Mouse (Mus musculus): ENCODE measurements at regions not wholly inside any gene's neighbourhood (a gene's known extent, or its start where the extent isn't known, plus 50 kb on each side); places are given as distances from the start of the nearest gene placed in this dataset.
A peak's percentile ranks its signal among the peaks of the same experiment; 100 is the strongest.

DNA sequence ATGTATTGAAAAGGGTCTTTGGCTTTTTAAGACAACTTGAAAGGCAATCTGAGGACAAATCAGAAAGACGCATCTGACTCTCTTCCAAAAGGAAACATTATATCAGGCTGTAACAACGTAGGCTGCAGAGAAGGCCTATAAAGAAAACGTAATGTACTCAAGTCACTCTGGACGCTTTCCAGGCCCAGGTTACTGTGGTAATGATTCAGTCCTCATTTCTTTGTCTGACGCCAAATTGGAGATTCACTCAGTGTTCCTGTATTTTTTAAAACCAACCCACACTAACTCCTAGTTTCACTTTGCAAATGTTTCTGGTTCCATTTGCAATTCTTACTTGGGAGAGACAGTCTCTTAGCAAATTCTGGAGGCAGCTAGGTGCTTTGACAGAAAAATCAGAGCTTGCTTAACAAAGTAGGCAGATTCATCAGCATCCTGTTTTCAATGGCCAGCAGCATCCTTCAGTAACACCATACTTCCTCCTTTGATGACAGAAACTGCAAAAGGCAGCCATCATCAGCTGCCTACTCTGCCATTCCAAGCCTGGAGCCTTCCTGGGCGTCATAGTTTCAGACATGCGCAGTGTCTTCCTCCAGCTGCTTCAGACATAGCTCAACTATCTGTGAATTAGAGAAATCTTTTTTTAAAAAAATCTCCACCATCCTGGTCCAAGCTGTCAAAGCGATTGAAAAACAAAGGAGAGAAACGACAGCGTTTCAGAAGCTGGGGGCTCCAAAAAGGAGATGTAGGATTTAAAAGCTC lies 111.3 kb upstream of the Plcz1 start:
- Histone ChIP-seq H3K27ac (no peak overlapping the region), H3K36me3 (replicated peaks) (no peaks in the 10 kb centered on the region), H3K9me3 (no peaks in the 10 kb centered on the region), H3K9ac (no peak overlapping the region), H3K4me1 (0 out of 2 replicates have a peak, but pooled peaks cover 3% of the 10 kb centered on the region), H3K4me3 (no peak overlapping the region), H3K4me2 (no peak overlapping the region), H3K27me3 (replicated peaks) (no peaks in the 10 kb centered on the region)
- WGBS: 71% methylated on average over 10 of the region's 10 CpGs
- no peak for ATAC-seq (replicated peaks)

DNA sequence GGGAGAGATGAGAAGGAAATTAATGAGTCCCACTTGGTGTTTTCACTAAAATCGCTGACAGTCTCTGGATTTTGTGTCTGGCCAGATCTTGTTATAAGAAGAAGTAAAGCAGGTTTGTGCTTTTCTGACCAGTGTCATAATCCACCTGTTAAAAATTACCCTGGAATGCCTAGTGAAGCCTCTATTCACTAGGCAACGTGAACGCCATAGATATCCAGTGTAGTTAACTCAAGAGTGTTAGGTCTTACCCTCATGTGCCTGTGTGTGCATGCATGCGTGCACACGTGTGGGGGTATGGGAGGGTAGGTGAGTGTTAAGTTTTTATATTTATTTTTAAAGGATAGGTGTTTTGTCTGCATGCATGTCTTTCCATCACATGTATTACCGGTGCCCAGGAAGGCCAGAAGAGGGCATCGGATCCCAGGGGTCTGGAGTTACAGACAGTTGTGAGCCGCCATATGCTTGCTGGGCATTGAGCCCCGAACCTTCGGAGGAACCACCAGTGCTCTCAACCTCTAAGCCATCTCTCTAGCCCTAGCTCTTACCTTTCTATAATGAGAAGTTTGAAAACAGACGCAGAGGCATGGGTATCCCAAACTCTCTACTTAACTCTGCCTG lies 107.5 kb upstream of the Plcz1 start:
- no peak for ATAC-seq (replicated peaks)
- WGBS: 90% methylated on average over 11 of the region's 11 CpGs
- Histone ChIP-seq H3K9me3 (no peaks in the 10 kb centered on the region), H3K4me3 (no peak overlapping the region), H3K4me2 (no peak overlapping the region), H3K27me3 (replicated peaks) (no peaks in the 10 kb centered on the region), H3K36me3 (replicated peaks) (no peaks in the 10 kb centered on the region), H3K4me1 (0 out of 2 replicates have a peak, but pooled peaks cover 3% of the 10 kb centered on the region), H3K27ac (no peak overlapping the region), H3K9ac (no peak overlapping the region)

DNA sequence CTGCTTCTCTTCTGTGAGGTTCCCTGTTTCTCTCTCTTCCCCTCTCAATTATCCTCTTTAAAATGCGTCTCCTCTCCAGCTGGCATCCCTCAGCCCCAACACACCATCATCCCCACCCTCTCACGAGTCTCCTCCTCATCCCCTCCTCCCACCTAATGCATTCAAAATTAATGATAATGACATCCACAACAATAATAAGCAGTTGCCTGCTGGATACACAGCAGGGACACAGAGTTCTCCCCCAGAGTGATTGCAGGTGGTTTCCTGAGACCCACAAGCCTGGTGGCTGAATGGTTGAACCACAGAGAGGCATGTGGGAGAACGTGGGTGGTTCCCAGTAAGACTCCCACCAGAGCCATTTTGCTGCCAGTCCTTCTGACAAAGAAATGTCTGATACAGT lies 106.9 kb upstream of the Plcz1 start:
- no peak overlapping the region for H3K4me2 ChIP-seq
- H3K9ac ChIP-seq: no peak overlapping the region
- no peaks in the 10 kb centered on the region for H3K9me3 ChIP-seq
- ATAC-seq (replicated peaks): no peak
- no peaks in the 10 kb centered on the region for H3K36me3 ChIP-seq (replicated peaks)
- H3K27me3 ChIP-seq (replicated peaks): no peaks in the 10 kb centered on the region
- no peak overlapping the region for H3K27ac ChIP-seq
- WGBS: 27% methylated on average over 3 of the region's 3 CpGs
- 0 out of 2 replicates have a peak, but pooled peaks cover 3% of the 10 kb centered on the region for H3K4me1 ChIP-seq
- H3K4me3 ChIP-seq: no peak overlapping the region

DNA sequence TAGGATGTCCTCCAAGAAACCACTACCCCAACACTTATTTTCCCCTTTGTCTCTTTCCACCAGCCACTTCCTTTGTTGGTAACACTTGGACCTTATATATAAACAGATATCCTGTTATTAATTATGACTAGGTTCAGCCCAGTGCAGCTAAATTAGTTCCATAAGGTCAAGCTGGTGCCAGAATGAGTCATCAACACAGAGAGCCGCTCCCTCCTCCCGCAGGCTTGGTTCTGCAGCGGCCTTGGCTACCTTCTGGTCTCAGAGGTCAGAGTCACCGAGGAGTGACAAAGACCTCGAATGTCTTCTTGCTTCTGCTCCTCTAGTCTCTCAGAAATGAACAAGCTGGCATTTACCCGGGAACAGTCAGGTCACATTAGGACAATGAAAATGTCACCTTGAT lies 106.5 kb upstream of the Plcz1 start:
- Histone ChIP-seq H3K9me3 (no peaks in the 10 kb centered on the region), H3K27ac (no peak overlapping the region), H3K4me2 (no peak overlapping the region), H3K4me1 (0 out of 2 replicates have a peak, but pooled peaks cover 3% of the 10 kb centered on the region), H3K36me3 (replicated peaks) (no peaks in the 10 kb centered on the region), H3K27me3 (replicated peaks) (no peaks in the 10 kb centered on the region), H3K9ac (no peak overlapping the region), H3K4me3 (no peak overlapping the region)
- no peak for ATAC-seq (replicated peaks)
- WGBS: 66% methylated on average over 6 of the region's 6 CpGs

DNA sequence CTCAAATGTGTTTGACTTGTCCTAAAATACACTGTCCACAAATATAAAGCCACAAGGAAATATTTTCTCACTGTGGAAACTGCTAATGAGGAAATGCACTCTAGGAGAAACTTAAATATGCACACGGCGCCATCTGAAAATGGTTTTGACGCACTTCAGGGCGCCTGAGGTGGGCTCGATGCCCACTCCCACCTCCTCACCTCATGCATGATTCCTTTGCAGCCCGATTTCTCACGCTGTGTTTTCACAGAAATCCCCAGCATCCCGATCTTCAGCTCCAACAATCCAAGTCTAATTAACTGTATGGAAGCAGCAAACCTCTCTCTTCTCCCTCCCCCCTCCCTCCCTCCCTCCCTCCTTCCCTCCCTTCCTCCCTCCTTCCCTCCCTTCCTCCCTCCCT lies 92.5 kb upstream of the Plcz1 start:
- no peak for ATAC-seq (replicated peaks)
- Histone ChIP-seq H3K9ac (no peak overlapping the region), H3K27ac (no peak overlapping the region), H3K36me3 (replicated peaks) (no peaks in the 10 kb centered on the region), H3K4me1 (no peaks in the 10 kb centered on the region), H3K4me3 (no peak overlapping the region), H3K27me3 (replicated peaks) (no peaks in the 10 kb centered on the region), H3K9me3 (no peaks in the 10 kb centered on the region), H3K4me2 (no peak overlapping the region)
- WGBS: 70% methylated on average over 8 of the region's 8 CpGs

DNA sequence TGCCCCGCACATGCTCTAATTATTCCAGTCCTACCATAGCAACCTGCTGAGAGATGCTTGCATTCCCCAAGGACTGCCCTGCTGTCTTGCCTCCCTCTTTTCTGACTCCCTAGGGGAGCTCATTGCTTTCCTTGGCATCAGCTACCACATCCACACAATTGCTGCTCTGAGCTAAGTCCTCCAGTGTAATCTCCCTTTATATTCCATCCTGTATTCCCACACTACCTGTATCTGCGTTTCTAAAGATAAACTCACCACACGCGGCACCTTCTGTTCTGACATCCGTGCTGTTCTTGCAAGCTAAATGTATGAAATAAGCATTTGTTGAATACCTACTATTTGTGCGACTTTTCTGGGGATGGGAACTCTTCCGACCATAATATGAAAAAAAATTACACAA lies 85.4 kb upstream of the Plcz1 start:
- no peak overlapping the region for H3K4me2 ChIP-seq
- no peaks in the 10 kb centered on the region for H3K27me3 ChIP-seq (replicated peaks)
- H3K36me3 ChIP-seq (replicated peaks): no peaks in the 10 kb centered on the region
- no peaks in the 10 kb centered on the region for H3K9me3 ChIP-seq
- no peak overlapping the region for H3K27ac ChIP-seq
- H3K4me1 ChIP-seq: no peaks in the 10 kb centered on the region
- ATAC-seq (replicated peaks): no peak
- 85% methylated on average over 7 of the region's 7 CpGs for WGBS
- H3K9ac ChIP-seq: no peak overlapping the region
- H3K4me3 ChIP-seq: no peak overlapping the region

DNA sequence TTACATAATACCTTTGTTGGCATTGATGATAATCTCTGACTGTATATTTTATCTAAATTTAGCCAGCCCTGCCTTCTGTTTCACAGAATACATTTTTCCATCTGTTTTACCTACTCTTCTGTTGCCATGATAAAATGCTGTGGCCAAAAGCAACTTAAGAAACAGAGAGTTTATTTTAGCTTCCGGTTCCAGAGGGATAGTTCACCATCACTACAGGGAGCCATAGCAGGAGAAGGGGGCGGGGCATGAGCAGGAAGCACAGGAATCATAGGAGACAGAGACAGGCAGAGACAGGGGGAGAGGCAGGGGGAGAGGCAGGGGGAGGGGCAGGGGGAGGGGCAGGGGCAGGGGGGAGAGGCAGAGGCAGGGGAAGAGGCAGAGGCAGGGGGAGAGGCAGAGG lies 72.8 kb upstream of the Plcz1 start:
- Histone ChIP-seq H3K27ac (no peak overlapping the region), H3K9me3 (no peaks in the 10 kb centered on the region), H3K4me2 (no peak overlapping the region), H3K27me3 (replicated peaks) (no peaks in the 10 kb centered on the region), H3K4me1 (no peaks in the 10 kb centered on the region), H3K9ac (no peak overlapping the region), H3K4me3 (no peak overlapping the region), H3K36me3 (replicated peaks) (no peaks in the 10 kb centered on the region)
- ATAC-seq (replicated peaks): no peak
- WGBS: 96% methylated on average over 2 of the region's 2 CpGs

DNA sequence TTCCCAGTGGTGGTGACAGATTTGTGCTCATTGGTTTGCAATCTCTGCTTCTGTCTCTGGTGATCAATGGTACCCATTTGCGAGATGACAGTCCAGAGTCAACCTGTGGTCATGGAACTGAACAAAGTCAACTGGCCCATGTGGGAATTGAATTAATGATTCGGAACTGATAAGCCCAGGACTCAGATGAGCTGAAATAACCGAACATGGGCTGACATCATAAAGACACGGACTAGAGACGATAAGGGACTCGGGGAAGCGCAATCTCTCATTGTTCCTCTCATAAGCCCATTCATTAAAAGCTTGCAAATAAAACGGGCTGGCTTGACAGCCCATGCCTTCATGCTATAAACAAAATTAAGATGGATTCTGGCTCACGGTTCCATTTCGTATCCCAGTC lies 70.8 kb upstream of the Plcz1 start:
- WGBS: 86% methylated on average over 10 of the region's 10 CpGs
- no peaks in the 10 kb centered on the region for H3K36me3 ChIP-seq (replicated peaks)
- ATAC-seq (replicated peaks): no peak
- H3K4me3 ChIP-seq: no peak overlapping the region
- no peak overlapping the region for H3K4me2 ChIP-seq
- no peak overlapping the region for H3K27ac ChIP-seq
- no peaks in the 10 kb centered on the region for H3K27me3 ChIP-seq (replicated peaks)
- H3K9me3 ChIP-seq: no peaks in the 10 kb centered on the region
- no peaks in the 10 kb centered on the region for H3K4me1 ChIP-seq
- no peak overlapping the region for H3K9ac ChIP-seq

DNA sequence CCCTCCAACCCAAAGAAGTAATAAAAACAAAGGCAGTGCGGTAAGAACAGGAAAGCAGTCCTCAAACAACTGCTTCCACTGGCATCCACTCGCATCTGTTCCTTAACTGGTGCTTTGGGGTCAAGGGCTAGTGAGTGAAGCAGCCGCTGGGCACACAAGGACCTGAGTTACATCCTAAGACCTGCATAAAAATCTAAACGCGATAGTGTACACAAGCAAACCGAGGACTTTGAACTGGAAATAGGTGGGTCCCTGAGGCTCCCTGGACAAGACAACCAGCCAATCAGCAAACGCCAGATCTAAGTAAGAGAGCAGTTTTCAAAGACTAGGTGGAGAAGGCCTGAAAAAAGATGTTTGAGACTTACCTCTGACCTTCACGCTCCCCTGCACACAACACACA lies 66.8 kb upstream of the Plcz1 start:
- ATAC-seq (replicated peaks): no peak
- H3K4me1 ChIP-seq: no peaks in the 10 kb centered on the region
- 71% methylated on average over 8 of the region's 8 CpGs for WGBS

DNA sequence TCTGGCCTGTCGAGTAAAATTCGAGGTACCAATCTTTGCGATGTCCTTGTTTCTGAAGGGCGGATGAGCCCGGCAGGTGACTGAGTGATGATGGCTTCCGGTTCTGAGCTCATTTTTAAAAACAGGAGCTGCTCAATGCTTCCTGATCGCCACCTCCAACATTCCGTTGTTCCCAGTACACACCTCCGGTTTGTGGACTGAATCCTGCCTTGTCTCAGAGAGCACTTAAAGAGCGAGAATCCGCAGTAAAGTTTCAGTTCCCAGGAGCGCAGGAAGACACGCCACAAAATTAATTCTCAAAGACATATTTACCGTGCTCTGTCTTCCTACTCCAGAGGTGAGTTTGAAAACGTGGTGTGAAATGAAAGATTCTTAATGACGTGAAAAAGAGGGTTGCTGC lies 66.4 kb upstream of the Plcz1 start:
- ATAC-seq (replicated peaks): no peak
- H3K4me1 ChIP-seq: no peaks in the 10 kb centered on the region
- no peak overlapping the region for H3K9ac ChIP-seq
- no peaks in the 10 kb centered on the region for H3K9me3 ChIP-seq
- no peak overlapping the region for H3K27ac ChIP-seq
- H3K27me3 ChIP-seq (replicated peaks): no peaks in the 10 kb centered on the region
- 78% methylated on average over 16 of the region's 16 CpGs for WGBS
- no peaks in the 10 kb centered on the region for H3K36me3 ChIP-seq (replicated peaks)
- H3K4me2 ChIP-seq: no peak overlapping the region
- H3K4me3 ChIP-seq: no peak overlapping the region

More for the DNA sequence above, 66.8 kb upstream of the Plcz1 start:
- H3K27ac ChIP-seq: no peak overlapping the region
- no peaks in the 10 kb centered on the region for H3K9me3 ChIP-seq
- no peaks in the 10 kb centered on the region for H3K36me3 ChIP-seq (replicated peaks)
- no peak overlapping the region for H3K9ac ChIP-seq
- no peak overlapping the region for H3K4me3 ChIP-seq
- H3K4me2 ChIP-seq: no peak overlapping the region
- H3K27me3 ChIP-seq (replicated peaks): no peaks in the 10 kb centered on the region

DNA sequence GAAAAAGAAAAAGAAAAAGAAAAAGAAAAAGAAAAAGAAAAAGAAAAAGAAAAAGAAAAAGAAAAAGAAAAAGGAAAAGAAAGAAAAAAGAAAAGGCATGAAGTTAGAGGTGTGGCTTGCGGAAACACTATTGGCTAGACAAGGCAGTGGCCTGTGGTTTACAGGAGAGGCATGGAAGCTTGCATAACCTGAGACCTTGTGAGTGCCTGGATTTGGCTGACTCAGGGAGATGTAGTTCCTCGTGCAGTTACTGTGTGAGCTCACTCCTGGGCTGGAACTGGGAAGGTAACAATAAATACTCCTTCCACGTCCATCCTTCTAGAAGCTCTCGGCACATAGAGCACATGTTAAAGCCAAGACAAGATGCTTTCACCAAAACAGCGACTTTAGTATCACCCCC lies 64.9 kb upstream of the Plcz1 start:
- Histone ChIP-seq H3K36me3 (replicated peaks) (no peaks in the 10 kb centered on the region), H3K4me1 (no peaks in the 10 kb centered on the region), H3K27ac (no peak overlapping the region), H3K4me3 (no peak overlapping the region), H3K4me2 (no peak overlapping the region), H3K27me3 (replicated peaks) (no peaks in the 10 kb centered on the region), H3K9ac (no peak overlapping the region), H3K9me3 (no peaks in the 10 kb centered on the region)
- 95% methylated on average over 5 of the region's 5 CpGs for WGBS
- no peak for ATAC-seq (replicated peaks)

DNA sequence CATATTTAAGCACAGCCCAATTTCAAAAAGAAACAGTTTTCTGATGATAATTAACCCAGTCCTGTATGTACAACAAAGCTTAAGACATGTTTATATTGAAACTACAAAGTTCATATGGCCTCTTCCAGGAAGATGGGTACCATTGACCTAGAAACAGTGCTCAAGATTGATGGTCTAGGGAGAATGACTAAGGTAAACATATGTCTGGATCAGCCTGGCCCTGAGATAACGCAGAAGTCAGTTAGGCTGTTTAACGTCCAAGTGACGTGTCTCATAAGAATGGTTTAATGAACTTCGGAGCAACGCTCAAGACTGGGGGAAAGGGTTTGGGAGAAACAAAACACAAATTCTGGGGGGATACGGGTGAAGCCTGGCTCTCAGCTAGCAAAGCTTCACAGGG lies 60.8 kb upstream of the Plcz1 start:
- Histone ChIP-seq H3K9ac (no peak overlapping the region), H3K27ac (no peak overlapping the region), H3K9me3 (no peaks in the 10 kb centered on the region), H3K36me3 (replicated peaks) (no peaks in the 10 kb centered on the region), H3K27me3 (replicated peaks) (no peaks in the 10 kb centered on the region), H3K4me3 (no peak overlapping the region), H3K4me2 (no peak overlapping the region), H3K4me1 (no peaks in the 10 kb centered on the region)
- WGBS: 93% methylated on average over 6 of the region's 6 CpGs
- ATAC-seq (replicated peaks): no peak

DNA sequence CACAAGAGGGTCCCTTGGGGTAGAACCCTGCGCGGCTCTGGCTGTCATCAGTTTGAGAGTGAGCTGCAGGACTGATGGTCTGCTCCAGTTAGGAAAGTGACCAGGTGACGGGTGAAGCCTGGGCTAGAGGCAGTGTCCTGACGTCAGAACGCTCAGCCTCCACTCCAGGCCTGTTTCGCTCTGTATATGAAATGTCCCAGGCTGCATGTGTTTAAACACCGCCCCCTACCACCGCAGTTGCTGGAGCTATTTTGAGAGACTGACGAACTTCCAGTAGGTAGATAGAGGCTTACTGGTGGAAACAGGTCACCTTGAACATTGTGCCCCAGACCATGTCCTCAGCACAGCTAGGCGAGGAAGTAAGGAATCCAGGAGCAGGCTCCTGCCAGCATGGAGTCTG lies 54.2 kb upstream of the Plcz1 start:
- H3K4me3 ChIP-seq: no peak overlapping the region
- H3K27me3 ChIP-seq (replicated peaks): no peaks in the 10 kb centered on the region
- WGBS: 83% methylated on average over 10 of the region's 10 CpGs
- H3K36me3 ChIP-seq (replicated peaks): no peaks in the 10 kb centered on the region
- no peaks in the 10 kb centered on the region for H3K9me3 ChIP-seq
- no peaks in the 10 kb centered on the region for H3K4me1 ChIP-seq
- ATAC-seq (replicated peaks): 0 out of 2 replicates have a peak, but pooled peaks have one; percentile 37
- H3K4me2 ChIP-seq: no peak overlapping the region
- H3K27ac ChIP-seq: no peak overlapping the region
- H3K9ac ChIP-seq: no peak overlapping the region

All from midbrain, embryonic 15.5 days (tissue).